Mouse (Mus musculus) liver (tissue): ENCODE results near the gene Zfp385c.
"Not testable (repeated sequence)": the region's sequence is repeated elsewhere in the genome, so short reads cannot be mapped to it uniquely, and the experiment has no call there.

Source experiments
- DNase-seq: peaks from one replicate; pipeline ENCODE4 v3.0.0-alpha.2; 2020; ENCODE audit warnings: mixed read lengths

Zfp385c gene

DNA sequence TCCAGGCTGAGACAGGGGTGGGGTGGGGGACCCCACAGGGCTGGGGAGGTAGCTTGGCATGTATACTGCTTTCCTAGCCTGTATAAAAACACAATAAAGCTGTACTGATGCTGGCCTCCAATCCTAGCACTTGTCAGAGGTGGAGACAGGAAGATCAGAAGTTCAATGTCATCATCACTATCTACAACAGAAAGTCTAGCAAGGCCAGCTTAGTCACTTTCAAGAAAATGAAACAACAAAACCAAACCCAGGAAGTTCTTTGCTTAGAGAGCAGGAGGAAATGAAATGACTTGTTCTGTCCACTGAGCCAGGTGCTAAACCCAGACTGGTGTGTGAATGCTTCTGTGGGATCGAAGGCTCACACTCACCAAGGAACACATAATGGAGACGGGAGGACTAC lies 103.8 kb downstream of the Zfp385c start:
- DNase-seq = no peak

DNA sequence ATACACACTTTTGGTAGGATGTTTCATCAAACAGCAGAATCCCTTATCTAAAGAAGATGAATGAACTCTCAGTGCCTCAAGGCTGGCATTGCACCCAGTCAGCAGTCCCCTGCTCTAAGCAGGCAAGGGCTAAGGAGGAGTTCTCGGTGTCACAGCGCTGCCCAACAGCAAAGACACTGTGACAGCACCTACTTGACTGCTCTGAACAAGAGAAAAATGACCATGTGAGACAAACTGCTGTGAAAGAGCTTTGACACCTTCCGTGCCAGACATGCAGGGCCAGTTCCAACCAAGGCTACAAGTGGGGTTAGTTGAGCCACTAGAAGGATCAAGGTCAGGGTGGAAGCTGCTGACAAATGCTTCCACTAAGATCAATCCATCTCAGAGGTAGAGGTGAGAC lies 107.1 kb downstream of the Zfp385c start:
- no peak for DNase-seq

GRCm38 (mm10) chr11:100584561-100584961 lies 107.7 kb downstream of the Zfp385c start:
- DNase-seq = no peak

GRCm38 (mm10) chr11:100582836-100583235 lies 109.4 kb downstream of the Zfp385c start:
- DNase-seq = no peak

DNA sequence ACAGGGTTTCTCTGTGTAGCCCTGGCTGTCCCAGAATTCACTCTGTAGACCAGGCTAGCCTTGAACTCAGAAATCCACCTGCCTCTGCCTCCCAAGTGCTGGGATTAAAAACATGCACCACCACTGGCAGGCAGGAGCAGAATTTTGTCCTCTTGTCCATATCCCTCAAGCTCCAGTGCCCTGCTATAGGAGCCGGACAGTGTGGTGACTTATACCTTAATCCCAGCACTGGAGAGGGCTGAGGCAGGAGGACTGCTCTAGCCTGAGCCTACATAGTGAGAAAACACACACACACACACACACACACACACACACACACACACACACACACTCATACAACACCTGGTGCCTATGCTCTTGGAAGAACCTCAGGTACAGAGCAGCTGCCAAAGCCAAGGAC lies 109.8 kb downstream of the Zfp385c start:
- not testable (repeated sequence) for DNase-seq

DNA sequence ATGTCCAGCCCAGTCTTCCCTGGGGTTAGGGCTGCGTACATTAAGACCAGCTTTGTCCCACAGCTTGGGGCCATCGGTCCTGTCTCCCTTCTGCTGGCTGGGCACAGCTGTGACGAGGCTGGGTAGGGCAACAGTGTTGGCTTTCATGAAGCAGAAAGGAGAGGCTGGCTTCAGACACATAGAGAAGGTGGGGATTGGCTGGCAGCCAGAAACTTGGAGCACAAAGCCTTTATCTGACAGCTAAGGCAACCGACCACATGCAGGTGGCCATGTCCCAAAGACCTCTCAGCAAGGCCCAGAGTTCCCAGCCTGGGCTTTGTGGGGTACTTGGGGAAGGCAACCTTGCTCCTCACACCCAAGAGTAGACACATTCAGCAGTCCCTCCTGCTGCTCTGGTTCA lies 110.5 kb downstream of the Zfp385c start:
- no peak for DNase-seq

GRCm38 (mm10) chr11:100580275-100580674 lies 112.0 kb downstream of the Zfp385c start:
- DNase-seq = no peak

DNA sequence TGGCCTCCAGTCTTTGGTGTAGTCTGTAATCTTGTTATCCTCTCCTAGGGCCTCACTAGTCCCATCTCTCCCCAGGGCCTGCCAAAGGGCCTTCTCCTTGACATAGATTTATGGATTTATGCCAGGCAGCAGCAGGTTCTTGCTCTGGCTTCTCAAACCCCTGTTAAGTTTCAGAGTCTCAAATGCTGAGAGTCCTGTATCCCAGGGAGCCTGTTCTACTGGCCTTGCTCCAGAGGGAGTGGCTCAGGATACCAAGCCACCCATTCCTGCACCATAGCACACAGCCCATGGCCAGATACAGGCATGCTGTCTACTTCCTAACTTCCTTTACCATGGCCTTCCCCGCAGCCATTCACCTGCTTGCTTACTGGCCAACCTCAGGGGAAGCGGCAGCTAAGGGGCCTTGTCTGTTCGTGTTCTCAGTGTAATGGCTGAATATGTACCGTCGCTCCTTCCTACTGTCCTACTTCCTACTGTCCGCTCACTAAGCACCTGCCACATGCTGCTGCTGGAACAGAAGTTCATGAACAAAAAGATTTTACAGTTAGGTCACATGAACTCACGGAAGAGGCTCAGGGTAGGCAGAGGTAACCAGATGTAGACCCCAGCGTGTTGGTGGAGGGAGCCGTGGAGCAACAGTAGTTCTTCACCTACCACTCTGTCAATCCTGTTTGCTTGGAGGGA lies 113.0 kb downstream of the Zfp385c start:
- no peak for DNase-seq

- DNase-seq = no peak
Measured at GRCm38 (mm10) chr11:100577852-100578599, 114.2 kb downstream of the Zfp385c start.
